In genomic region chr12:102682085-102682484, GRCm38 (mm10) we compare ENCODE assay signal across 11 mouse cellular contexts. TPM values are rescaled to one million over a fixed set of nuclear protein-coding genes. Genes with fewer than 3 reads are reported as not detected.
DNase-seq lines count a peak whose midpoint lies in the region; ATAC-seq lines count a peak whose summit lies in the region.
"Had no signal": no experiment of that assay in that cellular context is flagged by ENCODE, and none has a peak within 500 bp of the region (broad histone marks: within the 10 kb centered on the region; RNA-seq: fewer than 3 reads in every experiment).

No protein-coding gene starts in this region.

- no peak overlapping the region for H3K27ac ChIP-seq in heart, embryonic 12.5 days (ENCODE audit: poor library complexity, severe bottlenecking)
- H3K27ac ChIP-seq in heart, embryonic 15.5 days, result peak overlapping the region; percentile 56
- no peak overlapping the region for H3K27ac ChIP-seq in kidney, embryonic 15.5 days
- H3K27ac ChIP-seq in forebrain, embryonic 14.5 days (ENCODE audit: low read depth, low read length), result no peak overlapping the region
- H3K27ac ChIP-seq: limb, embryonic 15.5 days had no signal

- H3K4me2 ChIP-seq in heart, embryonic 12.5 days, result no peak overlapping the region
- no peak overlapping the region for H3K4me2 ChIP-seq in heart, embryonic 15.5 days
- H3K4me2 ChIP-seq in kidney, embryonic 15.5 days, result no peak overlapping the region
- no peak overlapping the region for H3K4me2 ChIP-seq in forebrain, embryonic 14.5 days (ENCODE audit: low read length)
- H3K4me2 ChIP-seq: limb, embryonic 15.5 days; lung, embryonic 14.5 days had no signal

- DNase-seq in heart, postnatal 25 days (ENCODE audit: low spot score), result no peak
- DNase-seq in adrenal gland, postnatal 14 days, result peak; percentile 81
- DNase-seq in large intestine, adult 2 months (ENCODE audit: low read depth, low spot score), result peak; percentile 92
- DNase-seq in forebrain, embryonic 14.5 days (ENCODE audit: low spot score), result no peak
- DNase-seq: lung, embryonic 14.5 days had no signal

- no peaks in the 10 kb centered on the region for H3K9me3 ChIP-seq in heart, embryonic 12.5 days (replicated peaks)
- no peaks in the 10 kb centered on the region for H3K9me3 ChIP-seq in heart, embryonic 15.5 days (replicated peaks)
- H3K9me3 ChIP-seq in kidney, embryonic 15.5 days (replicated peaks), result no peaks in the 10 kb centered on the region
- no peaks in the 10 kb centered on the region for H3K9me3 ChIP-seq in forebrain, embryonic 14.5 days (replicated peaks; ENCODE audit: control insufficient read depth, low read length)
- H3K9me3 ChIP-seq: G1E; limb, embryonic 15.5 days had no signal

- H3K4me1 ChIP-seq in heart, embryonic 12.5 days (replicated peaks), result peaks cover 43% of the 10 kb centered on the region
- peaks cover 41% of the 10 kb centered on the region for H3K4me1 ChIP-seq in heart, embryonic 15.5 days (replicated peaks)
- H3K4me1 ChIP-seq in kidney, embryonic 15.5 days, result peaks cover 71% of the 10 kb centered on the region
- peaks cover 39% of the 10 kb centered on the region for H3K4me1 ChIP-seq in forebrain, embryonic 14.5 days (ENCODE audit: control insufficient read depth, insufficient read depth, low read length)

- no peak overlapping the region for H3K9ac ChIP-seq in heart, embryonic 12.5 days
- no peak overlapping the region for H3K9ac ChIP-seq in heart, embryonic 15.5 days
- H3K9ac ChIP-seq in kidney, embryonic 15.5 days, result no peak overlapping the region
- H3K9ac ChIP-seq in forebrain, embryonic 14.5 days (ENCODE audit: low read length), result no peak overlapping the region
- H3K9ac ChIP-seq: limb, embryonic 15.5 days; lung, embryonic 14.5 days had no signal

- H3K36me3 ChIP-seq in heart, embryonic 12.5 days, result no peaks in the 10 kb centered on the region
- no peaks in the 10 kb centered on the region for H3K36me3 ChIP-seq in heart, embryonic 15.5 days
- H3K36me3 ChIP-seq in kidney, embryonic 15.5 days, result no peaks in the 10 kb centered on the region
- H3K36me3 ChIP-seq in forebrain, embryonic 14.5 days (ENCODE audit: control insufficient read depth, insufficient read depth, low read length), result no peaks in the 10 kb centered on the region
- H3K36me3 ChIP-seq: limb, embryonic 15.5 days had no signal

- no peak overlapping the region for H3K4me3 ChIP-seq in heart, embryonic 12.5 days
- no peak overlapping the region for H3K4me3 ChIP-seq in heart, embryonic 15.5 days
- H3K4me3 ChIP-seq in kidney, embryonic 15.5 days (replicated peaks), result no peak overlapping the region
- H3K4me3 ChIP-seq in forebrain, embryonic 14.5 days (ENCODE audit: low read depth, low read length), result no peak overlapping the region
- H3K4me3 ChIP-seq: limb, embryonic 15.5 days had no signal

- intact Hi-C loops in heart, postnatal 25 days (cut with DNase I), result no loop called here

- no peaks in the 10 kb centered on the region for H3K27me3 ChIP-seq in heart, embryonic 12.5 days (replicated peaks)
- H3K27me3 ChIP-seq in heart, embryonic 15.5 days, result no peaks in the 10 kb centered on the region
- H3K27me3 ChIP-seq in kidney, embryonic 15.5 days, result no peaks in the 10 kb centered on the region
- no peaks in the 10 kb centered on the region for H3K27me3 ChIP-seq in forebrain, embryonic 14.5 days (replicated peaks; ENCODE audit: control insufficient read depth, insufficient read depth, low read length)
- H3K27me3 ChIP-seq: limb, embryonic 15.5 days had no signal

- WGBS in heart, embryonic 12.5 days, result 37% methylated on average over 5 of the region's 5 CpGs
- WGBS in heart, embryonic 15.5 days, result 43% methylated on average over 5 of the region's 5 CpGs
- 29% methylated on average over 5 of the region's 5 CpGs for WGBS in large intestine, adult 2 months
- 80% methylated on average over 5 of the region's 5 CpGs for WGBS in kidney, embryonic 15.5 days
- WGBS in forebrain, embryonic 14.5 days, result 89% methylated on average over 5 of the region's 5 CpGs

- ATAC-seq in heart, embryonic 12.5 days (ENCODE audit: insufficient number of reproducible peaks, low FRiP score), result peak; percentile 71
- ATAC-seq in heart, embryonic 15.5 days (replicated peaks; ENCODE audit: insufficient number of reproducible peaks, insufficient read depth, low FRiP score, low read depth), result peak; percentile 63
- no peak for ATAC-seq in erythroblast, adult 5-6 weeks (replicated peaks; ENCODE audit: low FRiP score, poor library complexity, severe bottlenecking)
- ATAC-seq in kidney, embryonic 15.5 days (replicated peaks; ENCODE audit: low FRiP score), result no peak
- ATAC-seq in forebrain, embryonic 14.5 days, result no peak

RNA-seq across cellular contexts. Expression of gene Itpk1, which starts 22.6 kb away (rescaled TPM):
- polyA plus RNA-seq in heart, embryonic 12.5 days (2016; fragmentation: Nextera tagmentation; extraction: Ambion mirVana), result 5.5 and 6.9 TPM in 2 replicates
- 1 to 10 TPM; 8.3 to 8.9 TPM for total RNA-seq in heart, postnatal 25 days (2021)
- 72.0 and 79.8 TPM in 2 replicates for total RNA-seq in adrenal gland, postnatal 14 days (2021)
- 4.8 and 9.2 TPM in 2 replicates for polyA plus RNA-seq in heart, embryonic 15.5 days (2015; fragmentation: Nextera tagmentation; extraction: Ambion mirVana)
- polyA plus RNA-seq in large intestine, adult 2 months (2012; rRNA removed), result 205 and 268 TPM in 2 replicates
- total RNA-seq in erythroblast, adult 5-6 weeks (2015; ENCODE audit: low replicate concordance), result 1.2 and 3.3 TPM in 2 replicates
- total RNA-seq in erythroblast, adult 5-6 weeks (2017; ENCODE audit: low replicate concordance), result 5.3 TPM in 2 replicates
- 18.9 and 20.8 TPM in 2 replicates for polyA plus RNA-seq in kidney, embryonic 15.5 days (2015; fragmentation: Nextera tagmentation; extraction: Ambion mirVana)
- polyA plus RNA-seq in forebrain, embryonic 14.5 days (2014; fragmentation: Nextera tagmentation; extraction: Ambion mirVana), result 47.1 and 57.5 TPM in 2 replicates

Comparison
In these comparisons a context has a peak if more than half of its experiments do, and no peak if none do; other contexts are left out.
1. ATAC-seq: peak in heart, embryonic 12.5 days (single experiment) and heart, embryonic 15.5 days (single experiment); none in erythroblast, adult 5-6 weeks (single experiment), kidney, embryonic 15.5 days (single experiment) and forebrain, embryonic 14.5 days (single experiment).
2. DNase-seq: peak in adrenal gland, postnatal 14 days (single experiment) and large intestine, adult 2 months (single experiment); none in heart, postnatal 25 days (single experiment) and forebrain, embryonic 14.5 days (single experiment).